Mouse (Mus musculus) layer of hippocampus, postnatal 36 days (tissue): Measurements from ENCODE around the gene Plcb1. TPM values are rescaled to one million over a fixed set of nuclear protein-coding genes. Genes with fewer than 3 reads are reported as not detected.

Source experiments
- total RNA-seq, 2 experiments: library from RNA; stranded (reverse); gene quantifications; 2 replicates each; pipeline ENCODE4 v1.2.3; 2021

The Plcb1 gene
- total RNA-seq, 2 experiments from 2014 or later = 152 TPM

Other genes with a start within 250 kb of the Plcb1 start
- gene Hao1, start 231.7 kb upstream of the Plcb1 start, total RNA-seq = not detected
- 100 to 1,000 TPM; 156 to 164 TPM for gene Tmx4, start 141.9 kb upstream of the Plcb1 start, total RNA-seq